Mouse (Mus musculus): ENCODE data around the gene Grn. TPM values are rescaled to one million over a fixed set of nuclear protein-coding genes. Genes with fewer than 3 reads are reported as not detected.
A peak's percentile ranks its signal among the peaks of the same experiment; 100 is the strongest.

Gene Grn
- polyA plus RNA-seq, 1 experiment from 2014 or later, result 126 TPM

- peaks cover 6% of the 10 kb centered on the region; the same call in 1 of the 2 replicates for H3K4me1 ChIP-seq
- H3K9me3 ChIP-seq, result no peaks in the 10 kb centered on the region
- H3K4me2 ChIP-seq (replicated peaks), result no peak overlapping the region
- ATAC-seq (ENCODE audit: insufficient number of reproducible peaks, insufficient read depth, low FRiP score, low TSS enrichment), result no peak
- no peak overlapping the region for H3K9ac ChIP-seq
- no peak overlapping the region for H3K27ac ChIP-seq
- H3K4me3 ChIP-seq, result no peak overlapping the region
- H3K36me3 ChIP-seq, result no peaks in the 10 kb centered on the region
- WGBS, result 8% methylated on average over 11 of the region's 11 CpGs
- no peaks in the 10 kb centered on the region for H3K27me3 ChIP-seq
Measured at GRCm38 (mm10) chr11:102411704-102412103, 18.4 kb upstream of the Grn start.

GRCm38 (mm10) chr11:102413059-102413458 is 17.1 kb upstream of the Grn start:
- no peaks in the 10 kb centered on the region for H3K9me3 ChIP-seq
- no peak overlapping the region for H3K27ac ChIP-seq
- 79% methylated on average over 8 of the region's 8 CpGs for WGBS
- 0 out of 2 replicates have a peak, but pooled peaks cover 6% of the 10 kb centered on the region for H3K4me1 ChIP-seq
- H3K27me3 ChIP-seq, result no peaks in the 10 kb centered on the region
- H3K4me3 ChIP-seq, result no peak overlapping the region
- H3K4me2 ChIP-seq (replicated peaks), result no peak overlapping the region
- H3K9ac ChIP-seq, result no peak overlapping the region
- H3K36me3 ChIP-seq, result no peaks in the 10 kb centered on the region
- no peak for ATAC-seq (ENCODE audit: insufficient number of reproducible peaks, insufficient read depth, low FRiP score, low TSS enrichment)

GRCm38 (mm10) chr11:102415034-102415802 is 14.9 kb upstream of the Grn start:
- H3K36me3 ChIP-seq, result no peaks in the 10 kb centered on the region
- H3K9me3 ChIP-seq, result no peaks in the 10 kb centered on the region
- H3K9ac ChIP-seq, result no peak overlapping the region
- H3K4me1 ChIP-seq, result no peaks in the 10 kb centered on the region
- H3K27ac ChIP-seq, result 0 out of 2 replicates have a peak overlapping the region, but pooled peaks have one; percentile 3
- H3K4me3 ChIP-seq, result no peak overlapping the region
- H3K27me3 ChIP-seq, result no peaks in the 10 kb centered on the region
- ATAC-seq (ENCODE audit: insufficient number of reproducible peaks, insufficient read depth, low FRiP score, low TSS enrichment), result no peak
- H3K4me2 ChIP-seq (replicated peaks), result no peak overlapping the region
- WGBS, result 70% methylated on average over 10 of the region's 10 CpGs

- Histone ChIP-seq H3K4me1 (no peaks in the 10 kb centered on the region), H3K4me3 (no peak overlapping the region), H3K36me3 (no peaks in the 10 kb centered on the region), H3K4me2 (replicated peaks) (no peak overlapping the region), H3K27me3 (no peaks in the 10 kb centered on the region), H3K9me3 (no peaks in the 10 kb centered on the region), H3K9ac (no peak overlapping the region), H3K27ac (no peak overlapping the region)
- 85% methylated on average over 1 of the region's 1 CpGs for WGBS
- ATAC-seq (ENCODE audit: insufficient number of reproducible peaks, insufficient read depth, low FRiP score, low TSS enrichment), result no peak
Measured at GRCm38 (mm10) chr11:102417160-102417559, 13.0 kb upstream of the Grn start.

- Histone ChIP-seq H3K9me3 (no peaks in the 10 kb centered on the region), H3K4me1 (no peaks in the 10 kb centered on the region), H3K36me3 (no peaks in the 10 kb centered on the region), H3K27ac (no peak overlapping the region), H3K4me2 (replicated peaks) (no peak overlapping the region), H3K27me3 (no peaks in the 10 kb centered on the region), H3K9ac (no peak overlapping the region), H3K4me3 (no peak overlapping the region)
- no peak for ATAC-seq (ENCODE audit: insufficient number of reproducible peaks, insufficient read depth, low FRiP score, low TSS enrichment)
Measured at GRCm38 (mm10) chr11:102418887-102419286, 11.2 kb upstream of the Grn start.

- Histone ChIP-seq H3K36me3 (no peaks in the 10 kb centered on the region), H3K9ac (no peak overlapping the region), H3K27ac (no peak overlapping the region), H3K4me1 (no peaks in the 10 kb centered on the region), H3K4me3 (no peak overlapping the region), H3K27me3 (no peaks in the 10 kb centered on the region), H3K9me3 (no peaks in the 10 kb centered on the region), H3K4me2 (replicated peaks) (no peak overlapping the region)
- ATAC-seq (ENCODE audit: insufficient number of reproducible peaks, insufficient read depth, low FRiP score, low TSS enrichment), result no peak
- 58% methylated on average over 8 of the region's 8 CpGs for WGBS
Measured at GRCm38 (mm10) chr11:102421559-102421958, 8.6 kb upstream of the Grn start.

- H3K36me3 ChIP-seq, result no peaks in the 10 kb centered on the region
- no peak overlapping the region for H3K9ac ChIP-seq
- no peaks in the 10 kb centered on the region for H3K9me3 ChIP-seq
- H3K4me1 ChIP-seq, result peaks cover 7% of the 10 kb centered on the region
- no peak overlapping the region for H3K4me2 ChIP-seq (replicated peaks)
- H3K27me3 ChIP-seq, result no peaks in the 10 kb centered on the region
- ATAC-seq (ENCODE audit: insufficient number of reproducible peaks, insufficient read depth, low FRiP score, low TSS enrichment), result no peak
- WGBS, result 72% methylated on average over 6 of the region's 6 CpGs
- no peak overlapping the region for H3K27ac ChIP-seq
- no peak overlapping the region for H3K4me3 ChIP-seq
Measured at GRCm38 (mm10) chr11:102424666-102425065, 5.4 kb upstream of the Grn start.

- Histone ChIP-seq H3K4me2 (replicated peaks) (no peak overlapping the region), H3K27ac (no peak overlapping the region), H3K27me3 (no peaks in the 10 kb centered on the region), H3K36me3 (no peaks in the 10 kb centered on the region), H3K9me3 (no peaks in the 10 kb centered on the region), H3K4me1 (peaks cover 10% of the 10 kb centered on the region), H3K4me3 (no peak overlapping the region), H3K9ac (no peak overlapping the region)
- 80% methylated on average over 8 of the region's 8 CpGs for WGBS
- ATAC-seq (ENCODE audit: insufficient number of reproducible peaks, insufficient read depth, low FRiP score, low TSS enrichment), result no peak
Measured at GRCm38 (mm10) chr11:102425555-102426316, 4.4 kb upstream of the Grn start.

GRCm38 (mm10) chr11:102428981-102429540 is 1.1 kb upstream of the Grn start:
- Histone ChIP-seq H3K9ac (peak overlapping the region; percentile 63; the same call in 1 of the 2 replicates), H3K4me2 (replicated peaks) (peak overlapping the region; percentile 85; the same call in 1 of the 2 replicates), H3K27ac (no peak overlapping the region), H3K27me3 (no peaks in the 10 kb centered on the region), H3K9me3 (no peaks in the 10 kb centered on the region), H3K4me1 (peaks cover 26% of the 10 kb centered on the region), H3K36me3 (0 out of 2 replicates have a peak, but pooled peaks cover 9% of the 10 kb centered on the region), H3K4me3 (peak overlapping the region; percentile 56; the same call in 1 of the 2 replicates)
- no peak for ATAC-seq (ENCODE audit: insufficient number of reproducible peaks, insufficient read depth, low FRiP score, low TSS enrichment)
- WGBS, result 70% methylated on average over 8 of the region's 8 CpGs

GRCm38 (mm10) chr11:102429551-102429950 is 564 bp upstream of the Grn start:
- Histone ChIP-seq H3K36me3 (0 out of 2 replicates have a peak, but pooled peaks cover 10% of the 10 kb centered on the region), H3K4me3 (peak overlapping the region; percentile 56), H3K27ac (0 out of 2 replicates have a peak overlapping the region, but pooled peaks have one; percentile 46), H3K4me2 (replicated peaks) (peak overlapping the region; percentile 85), H3K27me3 (no peaks in the 10 kb centered on the region), H3K9ac (peak overlapping the region; percentile 63), H3K4me1 (peaks cover 26% of the 10 kb centered on the region), H3K9me3 (no peaks in the 10 kb centered on the region)
- 45% methylated on average over 3 of the region's 3 CpGs for WGBS
- no peak for ATAC-seq (ENCODE audit: insufficient number of reproducible peaks, insufficient read depth, low FRiP score, low TSS enrichment)

- no peaks in the 10 kb centered on the region for H3K9me3 ChIP-seq
- peak overlapping the region; percentile 56 for H3K4me3 ChIP-seq
- peaks cover 26% of the 10 kb centered on the region for H3K4me1 ChIP-seq
- peak overlapping the region; percentile 85 for H3K4me2 ChIP-seq (replicated peaks)
- H3K9ac ChIP-seq, result peak overlapping the region; percentile 71
- no peak for ATAC-seq (ENCODE audit: insufficient number of reproducible peaks, insufficient read depth, low FRiP score, low TSS enrichment)
- peak overlapping the region; percentile 65 for H3K27ac ChIP-seq
- H3K36me3 ChIP-seq, result peaks cover 25% of the 10 kb centered on the region
- no peaks in the 10 kb centered on the region for H3K27me3 ChIP-seq
- WGBS, result under 1% methylated on average over 7 of the region's 7 CpGs
Measured at GRCm38 (mm10) chr11:102431018-102431645, 1.0 kb downstream of the Grn start.

Data from embryonic facial prominence, embryonic 12.5 days (tissue).